Mouse (Mus musculus) MEL (cell line): Measurements from ENCODE around the gene Pde3a.

Experiments
- CHD1 ChIP-seq: IDR thresholded peaks from 2 replicates; pipeline ENCODE4 v1.6.1; 2012; ENCODE audit warnings: low read depth, mild to moderate bottlenecking, inconsistent platforms, low read length, improper control_type of control experiment
- CTCF ChIP-seq, 3 experiments: IDR thresholded peaks in 2 of 3; conservative IDR thresholded peaks in 1 of 3; 2 replicates each; pipeline ENCODE4 v1.5.1; 2011 to 2012; ENCODE audit warnings: low read length in 3 of 3, low read depth in 2 of 3, mild to moderate bottlenecking in 2 of 3, improper control_type of control experiment in 1 of 3, inconsistent platforms in 1 of 3, mixed read lengths in 1 of 3, moderate library complexity in 1 of 3; ENCODE audit not compliant: control insufficient read depth in 1 of 3, insufficient read depth in 1 of 3, poor library complexity in 1 of 3, severe bottlenecking in 1 of 3
- E2F4 ChIP-seq: IDR thresholded peaks from 2 replicates; pipeline ENCODE4 v1.6.1; 2011; ENCODE audit warnings: low read depth, low read length, improper control_type of control experiment, borderline replicate concordance
- MAX ChIP-seq: IDR thresholded peaks from 2 replicates; pipeline ENCODE4 v1.6.1; 2011; ENCODE audit warnings: low read length, improper control_type of control experiment
- MAZ ChIP-seq: IDR thresholded peaks from 2 replicates; pipeline ENCODE4 v1.6.1; 2012; ENCODE audit warnings: low read depth, mild to moderate bottlenecking, inconsistent platforms, low read length, improper control_type of control experiment
- MYB ChIP-seq: IDR thresholded peaks from 2 replicates; pipeline ENCODE4 v1.6.1; 2011; ENCODE audit warnings: mild to moderate bottlenecking, low read depth, low read length, improper control_type of control experiment
- RCOR1 ChIP-seq: IDR thresholded peaks from 2 replicates; pipeline ENCODE4 v1.6.1; 2012; ENCODE audit warnings: low read depth, mild to moderate bottlenecking, inconsistent platforms, low read length, improper control_type of control experiment
- TCF12 ChIP-seq: IDR thresholded peaks from 2 replicates; pipeline ENCODE4 v1.6.1; 2014; ENCODE audit warnings: low read depth, mild to moderate bottlenecking, inconsistent platforms, low read length, improper control_type of control experiment, moderate library complexity
- UBTF ChIP-seq: IDR thresholded peaks from 2 replicates; pipeline ENCODE4 v1.6.1; 2012; ENCODE audit warnings: low read depth, mild to moderate bottlenecking, inconsistent platforms, low read length, improper control_type of control experiment, moderate library complexity, borderline replicate concordance; ENCODE audit not compliant: insufficient read depth
- ZC3H11A ChIP-seq: IDR thresholded peaks from 2 replicates; pipeline ENCODE4 v1.6.1; 2012; ENCODE audit warnings: low read depth, mild to moderate bottlenecking, inconsistent platforms, low read length, improper control_type of control experiment
- ZNF384 ChIP-seq: IDR thresholded peaks from 2 replicates; pipeline ENCODE4 v1.6.1; 2012; ENCODE audit warnings: low read depth, mild to moderate bottlenecking, inconsistent platforms, low read length, improper control_type of control experiment

DNA sequence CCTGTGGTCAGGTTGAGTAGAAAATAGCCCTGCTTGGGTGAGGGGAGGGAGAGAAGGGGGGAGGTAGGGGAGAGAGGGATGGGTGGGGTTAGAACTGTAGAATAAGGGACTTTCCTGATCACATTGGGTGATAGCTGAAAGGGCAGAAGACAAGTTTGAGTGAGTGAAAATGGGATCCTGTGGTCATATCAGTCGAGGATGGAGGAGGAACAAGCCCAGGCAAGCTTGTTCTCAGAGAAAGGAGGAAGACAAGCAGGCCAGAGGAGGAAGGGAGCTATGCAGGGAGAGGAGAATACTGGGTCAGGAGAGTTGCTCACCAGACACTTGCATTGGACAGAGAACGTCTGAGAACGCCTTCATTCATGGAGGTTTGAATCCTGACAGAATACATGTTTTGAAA, 190.9 kb downstream of the Pde3a start:
- no peak for TF ChIP-seq CHD1
- no peak for TF ChIP-seq MYB
- no peak for TF ChIP-seq CTCF (IDR thresholded peaks at IDR 0.05 in 2 of 3, conservative IDR thresholded peaks at IDR 0.05 in 1 of 3; ENCODE audit: control insufficient read depth in 1 of 3, insufficient read depth in 1 of 3, low read depth in 2 of 3, low read length in 3 of 3, poor library complexity in 1 of 3, severe bottlenecking in 1 of 3)
- no peak for TF ChIP-seq ZNF384
- no peak for TF ChIP-seq UBTF
- no peak for TF ChIP-seq RCOR1
- no peak for TF ChIP-seq MAX
- no peak for TF ChIP-seq MAZ
- TF ChIP-seq TCF12 = no peak
- TF ChIP-seq ZC3H11A = no peak
- TF ChIP-seq E2F4 = no peak
